Mouse (Mus musculus) liver, embryonic 14.5 days (tissue): Measurements from ENCODE around the gene Rasgrp3.

Experiments used
- CTCF ChIP-seq: IDR thresholded peaks from 2 replicates; pipeline ENCODE4 v1.5.1; 2016; ENCODE audit warnings: antibody characterized with exemption, low read depth, control low read depth
- EP300 ChIP-seq: IDR thresholded peaks from 2 replicates; pipeline ENCODE4 v1.6.1; 2016; ENCODE audit warnings: antibody characterized with exemption, low read depth

DNA sequence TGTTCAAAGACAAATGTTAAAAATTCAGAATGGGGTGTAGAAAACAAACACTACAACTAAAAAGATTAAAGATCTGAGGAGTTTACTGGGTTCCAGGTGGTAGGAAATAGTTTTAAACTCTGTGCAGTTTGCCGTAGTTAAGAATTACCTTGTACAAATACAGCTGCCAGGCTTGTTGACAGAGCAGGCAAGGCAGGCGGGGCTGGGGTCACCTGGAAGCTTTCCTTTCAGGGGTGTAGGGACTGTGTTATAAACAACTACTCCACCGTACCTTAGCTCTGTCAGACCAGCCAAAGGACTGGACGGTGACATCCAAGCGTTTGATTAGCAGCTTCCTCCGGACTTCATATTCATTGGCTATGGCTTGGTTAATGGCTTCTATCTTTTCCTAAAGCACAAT, 103.4 kb downstream of the Rasgrp3 start:
- TF ChIP-seq EP300 (no peak), CTCF (no peak)
